Mouse (Mus musculus) hindlimb bud, embryonic 11.5 days (tissue): ENCODE measurements at regions not wholly inside any gene's neighbourhood (a gene's known extent, or its start where the extent isn't known, plus 50 kb on each side); places are given as distances from the start of the nearest gene placed in this dataset.

Experiments
- DNase-seq: peaks from one replicate; pipeline ENCODE4 v3.0.0-alpha.2; 2012; ENCODE audit warnings: low read depth, low spot score; ENCODE audit errors: extremely low spot score

- DNase-seq = no peak
Observed at GRCm38 (mm10) chr2:128217784-128218467, 92.1 kb downstream of the Bcl2l11 start.

DNA sequence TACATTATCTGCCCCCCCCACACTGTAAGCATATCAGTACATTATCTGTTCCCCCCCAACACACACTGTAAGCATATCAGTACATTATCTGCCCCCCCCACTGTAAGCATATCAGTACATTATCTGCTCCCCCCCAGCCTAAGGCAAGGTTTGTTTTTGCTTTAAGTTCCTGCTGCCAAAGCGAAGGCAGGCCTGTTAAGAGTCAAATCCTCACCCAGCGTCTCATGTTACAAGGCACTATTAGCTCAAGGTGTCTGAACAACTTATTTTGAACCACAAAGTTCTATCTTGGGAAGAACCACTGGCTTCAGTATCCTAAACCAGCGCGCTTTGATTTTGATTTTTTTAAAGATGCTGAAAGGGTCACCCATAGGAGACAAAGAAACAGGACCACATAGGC, 93.1 kb downstream of the Bcl2l11 start:
- DNase-seq = no peak

- no peak for DNase-seq
Observed at GRCm38 (mm10) chr2:128221055-128221454, 95.2 kb downstream of the Bcl2l11 start.

DNA sequence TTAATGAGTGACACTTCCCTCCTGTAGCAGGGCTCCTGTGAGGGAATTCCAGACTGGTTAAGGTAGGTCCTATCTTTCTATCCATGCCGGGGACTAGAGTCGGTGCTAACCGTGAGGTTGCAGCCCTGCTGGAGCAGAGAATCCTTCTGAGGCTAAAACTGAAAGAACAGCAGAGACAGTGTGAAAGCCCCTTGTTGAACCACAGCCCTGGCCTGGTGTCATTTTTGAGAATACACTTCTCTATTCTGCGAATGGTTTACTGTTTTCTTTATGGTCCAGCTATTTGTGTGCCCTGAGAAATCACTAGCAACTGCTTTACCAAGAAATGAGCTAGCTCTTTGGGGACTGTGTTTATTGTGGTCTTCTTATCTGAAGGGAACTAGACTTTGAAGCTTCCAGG, 95.8 kb downstream of the Bcl2l11 start:
- no peak for DNase-seq

GRCm38 (mm10) chr2:128226465-128227047, 100.7 kb downstream of the Bcl2l11 start:
- no peak for DNase-seq

- DNase-seq = no peak
Observed at GRCm38 (mm10) chr2:128229730-128230129, 103.9 kb downstream of the Bcl2l11 start.

DNA sequence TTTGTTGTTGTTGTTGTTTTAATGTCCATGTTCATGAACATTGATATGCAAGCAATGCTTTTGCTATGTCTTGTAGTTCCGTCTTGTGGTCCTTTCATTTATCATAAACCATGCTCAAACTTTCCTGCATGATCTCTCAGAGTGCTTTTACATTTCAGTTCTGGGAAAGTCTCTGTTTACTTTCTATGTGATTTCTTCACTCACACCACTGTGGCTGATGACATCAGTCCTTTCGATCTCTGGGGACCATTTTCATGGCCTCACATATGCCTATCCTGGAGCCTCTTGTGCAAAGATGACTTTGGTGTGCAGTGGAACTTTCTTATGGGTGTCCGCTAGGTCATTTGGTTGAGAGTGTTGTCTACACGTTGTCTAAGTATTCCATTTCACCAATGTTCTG, 105.1 kb downstream of the Bcl2l11 start:
- DNase-seq = no peak

GRCm38 (mm10) chr2:128231338-128231737, 105.5 kb downstream of the Bcl2l11 start:
- DNase-seq = no peak

- no peak for DNase-seq
Observed at GRCm38 (mm10) chr2:128232027-128232426, 106.2 kb downstream of the Bcl2l11 start.

DNA sequence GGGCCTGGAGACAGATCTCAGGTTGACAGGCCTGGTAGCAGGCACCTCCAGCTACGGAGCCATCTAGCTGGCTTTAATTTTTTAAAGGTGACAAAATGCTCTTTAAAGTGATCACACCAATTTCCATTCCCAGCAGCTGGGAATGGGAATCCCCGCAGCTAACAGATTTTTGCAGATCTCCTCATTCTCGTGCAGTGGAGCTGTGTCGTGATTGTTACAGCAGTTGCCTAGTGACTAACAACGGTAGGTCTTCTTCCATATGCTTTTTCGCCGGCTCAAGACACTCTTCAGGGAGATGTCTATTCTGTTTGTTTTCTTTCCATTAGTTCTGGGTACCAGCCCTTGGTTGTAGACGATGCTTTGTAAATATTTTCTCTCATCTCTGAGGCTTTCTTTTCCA, 109.3 kb downstream of the Bcl2l11 start:
- DNase-seq = no peak

GRCm38 (mm10) chr2:128239451-128239850, 113.6 kb downstream of the Bcl2l11 start:
- DNase-seq = no peak

DNA sequence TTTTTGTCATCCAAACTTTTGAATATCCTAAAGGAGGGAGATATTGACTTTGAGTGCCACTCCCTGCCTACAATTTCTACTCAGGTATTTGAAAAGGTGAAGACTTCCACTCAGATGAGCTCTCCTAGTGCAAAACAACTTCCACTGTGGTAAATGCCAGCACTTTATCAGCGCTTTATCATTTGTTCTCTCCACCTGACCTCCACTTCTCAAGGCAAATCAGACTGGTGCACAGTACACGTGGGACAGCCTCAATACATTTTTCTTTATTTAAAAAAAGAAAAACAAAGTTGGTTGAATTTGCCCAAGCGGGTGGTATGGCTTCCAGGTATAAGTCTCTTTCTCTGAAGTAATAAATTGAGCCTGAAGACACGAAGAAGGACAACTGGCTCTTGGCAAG, 114.2 kb downstream of the Bcl2l11 start:
- DNase-seq = no peak

DNA sequence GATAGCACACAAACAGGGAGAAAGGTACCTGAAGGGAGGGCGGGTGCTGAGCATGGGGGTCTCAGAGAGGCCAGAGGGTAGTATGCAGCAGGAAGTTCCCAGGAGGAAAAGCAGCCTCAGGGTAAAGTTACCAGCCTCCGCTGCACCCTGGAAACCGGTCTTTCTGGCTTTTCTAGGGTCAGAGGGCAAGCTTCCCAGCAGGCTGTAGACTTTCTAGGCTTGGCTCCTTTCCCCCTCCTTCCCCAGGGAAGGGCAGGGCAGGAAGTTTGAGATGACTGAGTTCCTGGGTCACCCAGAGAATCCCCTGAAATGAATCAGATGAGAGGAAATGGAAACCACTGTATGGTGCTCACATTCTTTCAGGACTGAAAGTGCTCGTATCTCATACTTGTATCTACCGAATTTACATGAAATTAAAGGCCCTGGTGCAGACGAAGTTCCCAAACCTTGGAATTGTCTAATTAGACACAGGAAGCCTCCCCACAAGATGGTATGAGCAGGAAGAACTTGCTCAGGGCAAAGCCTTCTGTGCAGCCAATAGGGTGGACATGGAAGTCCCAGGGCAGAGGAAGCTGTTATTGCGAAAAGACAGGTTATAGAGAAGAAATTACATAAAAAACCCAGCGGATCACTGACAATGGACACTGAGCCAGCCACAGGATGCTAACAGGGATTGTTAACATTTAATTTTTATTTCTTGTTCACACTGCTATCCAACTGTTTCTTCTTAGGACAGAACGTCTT, 114.9 kb downstream of the Bcl2l11 start:
- no peak for DNase-seq

DNA sequence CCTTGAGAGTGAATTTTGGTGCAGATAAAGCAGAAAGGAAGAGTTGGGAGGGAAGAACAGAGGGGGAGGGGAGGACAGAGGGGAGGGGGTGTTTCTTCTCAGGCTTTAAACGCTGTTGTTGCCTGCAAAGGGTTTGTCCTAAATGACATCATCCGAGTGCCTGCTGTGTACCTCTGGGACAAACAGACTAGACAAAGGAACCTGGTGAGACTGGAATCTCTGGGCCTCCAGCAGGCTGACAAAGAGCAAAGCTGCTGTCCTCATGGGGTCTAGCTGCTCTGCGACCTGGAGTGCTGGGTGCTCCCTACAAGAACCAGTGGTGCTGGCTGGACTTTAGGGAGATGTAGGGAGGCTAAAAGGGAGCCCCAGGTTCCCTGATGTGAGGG, 115.4 kb downstream of the Bcl2l11 start:
- DNase-seq = no peak

DNA sequence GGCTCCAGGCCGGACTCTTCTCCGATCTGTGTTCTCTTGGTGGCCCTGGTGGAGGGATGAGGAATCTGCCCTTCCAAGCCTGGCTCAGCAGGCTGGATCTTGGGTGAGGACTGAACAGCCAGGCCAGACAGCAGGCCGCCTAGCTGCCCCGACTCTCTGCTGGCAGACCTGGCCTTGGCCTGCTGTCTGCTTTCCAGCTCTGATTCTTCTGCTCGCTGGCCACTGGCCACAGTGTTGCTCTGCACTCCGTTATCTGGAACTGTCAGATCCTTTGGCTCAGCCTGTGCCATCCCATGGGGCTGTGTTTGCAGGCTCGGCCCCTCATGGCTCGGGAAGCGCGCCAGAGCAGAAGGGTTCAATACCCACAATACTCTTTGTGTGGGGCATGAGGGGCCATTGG, 119.7 kb downstream of the Bcl2l11 start:
- no peak for DNase-seq

GRCm38 (mm10) chr2:128247967-128248366, 122.1 kb downstream of the Bcl2l11 start:
- DNase-seq = no peak

- no peak for DNase-seq
Observed at GRCm38 (mm10) chr2:128249188-128249587, 123.3 kb downstream of the Bcl2l11 start.

DNA sequence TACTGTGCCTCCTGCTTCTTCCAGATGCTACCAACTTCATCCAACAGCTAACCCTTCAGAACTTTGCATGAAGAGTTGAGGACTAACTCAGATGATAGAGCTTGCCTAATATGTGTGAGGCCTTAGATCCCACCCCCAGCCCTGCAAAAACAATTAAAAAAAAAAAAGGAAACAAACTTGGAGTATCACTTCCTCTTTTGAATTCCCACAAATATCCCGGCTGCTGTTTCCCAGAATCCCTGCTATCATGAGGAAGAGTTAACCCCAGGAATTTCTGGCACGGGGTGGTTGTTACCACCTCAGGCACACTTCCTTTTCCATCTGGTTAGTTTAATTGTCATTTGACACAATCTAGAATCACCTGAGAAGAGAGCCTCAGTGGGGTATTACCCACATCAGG, 123.8 kb downstream of the Bcl2l11 start:
- no peak for DNase-seq

DNA sequence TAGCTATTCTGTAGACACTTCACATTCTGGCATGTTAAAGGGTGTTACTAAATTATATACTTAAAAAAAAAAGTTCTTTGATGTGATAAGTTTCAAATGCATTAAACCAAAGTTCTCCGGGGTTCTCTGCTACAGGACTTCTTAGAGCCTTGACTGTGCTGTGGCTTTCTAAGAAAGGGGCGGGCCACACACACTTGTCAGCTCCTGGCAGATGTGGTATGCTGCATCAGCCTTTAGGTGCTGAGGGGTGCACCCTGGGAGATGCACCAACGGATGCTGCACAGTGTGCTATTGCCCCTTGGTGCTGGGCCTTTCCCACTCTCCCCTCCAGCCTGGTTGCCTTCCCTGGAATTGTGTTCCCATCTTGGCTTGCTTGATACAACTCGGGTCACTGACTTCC, 125.0 kb downstream of the Bcl2l11 start:
- no peak for DNase-seq

DNA sequence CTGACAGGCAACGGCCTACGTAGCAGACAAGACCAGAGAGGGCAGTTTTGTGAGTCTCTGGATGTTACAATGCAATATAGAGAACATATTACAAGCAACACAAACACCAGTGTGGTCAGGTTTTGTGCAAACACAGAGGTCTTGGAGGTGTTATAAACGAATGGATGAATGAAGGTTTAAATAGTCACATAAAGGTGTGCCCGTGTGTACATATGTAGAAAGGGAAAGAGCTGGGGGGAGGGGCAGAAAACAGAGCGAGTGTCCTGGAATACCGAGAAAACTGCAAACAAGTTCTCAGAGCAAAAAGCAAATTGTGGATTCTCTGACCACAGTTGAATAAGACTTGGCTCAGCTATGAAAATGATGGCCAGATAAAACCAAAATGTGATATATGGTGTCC, 130.8 kb downstream of the Bcl2l11 start:
- no peak for DNase-seq

GRCm38 (mm10) chr2:128257262-128257661, 131.4 kb downstream of the Bcl2l11 start:
- no peak for DNase-seq

DNA sequence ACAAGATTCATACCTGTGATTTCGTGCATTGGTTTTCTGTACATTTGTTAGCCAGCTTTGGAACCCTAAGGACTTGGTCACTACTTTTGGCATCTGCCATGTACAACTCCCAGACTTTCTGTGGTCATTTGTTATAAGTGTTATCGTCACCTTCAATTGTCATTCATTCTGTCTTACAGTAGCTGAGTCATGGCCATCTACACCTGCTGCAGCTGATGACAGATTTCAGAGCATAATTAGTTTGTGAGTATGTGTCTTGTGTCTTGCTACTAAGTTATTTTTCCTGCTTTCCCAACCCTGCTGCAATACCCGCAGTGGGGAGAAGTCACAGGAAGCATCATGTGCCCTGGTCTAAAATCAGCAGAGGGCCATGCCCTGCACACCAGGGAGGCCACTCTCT, 138.0 kb downstream of the Bcl2l11 start:
- DNase-seq = no peak
